Mouse (Mus musculus) limb, embryonic 13.5 days (tissue): ENCODE data around the gene Polr3gl. TPM values are rescaled to one million over a fixed set of nuclear protein-coding genes. Genes with fewer than 3 reads are reported as not detected.

ENCODE experiments used
- polyA plus RNA-seq: library from polyadenylated mRNA; unstranded; fragments of >200 nt; fragmentation: Nextera tagmentation; extraction: Ambion mirVana; gene quantifications from 2 replicates; pipeline ENCODE4 v1.2.1, GENCODE M21; 2015

The Polr3gl gene
- polyA plus RNA-seq, 1 experiment from 2014 or later = 48.8 TPM

Other genes with a start within 250 kb of the Polr3gl start
- gene BC107364, start 141.9 kb downstream of the Polr3gl start, polyA plus RNA-seq = not detected in 2 replicates
- gene Hfe2, start 69.0 kb downstream of the Polr3gl start, polyA plus RNA-seq = 10.3 and 10.6 TPM in 2 replicates
- 103 and 105 TPM in 2 replicates for gene Txnip, start 36.2 kb downstream of the Polr3gl start, polyA plus RNA-seq
- 1.3 and 1.5 TPM in 2 replicates for gene Gm16253, start 17.2 kb downstream of the Polr3gl start, polyA plus RNA-seq
- 3.0 and 3.1 TPM in 2 replicates for gene Ankrd34a, start 2.5 kb upstream of the Polr3gl start, polyA plus RNA-seq
- gene Lix1l, start 7.0 kb upstream of the Polr3gl start, polyA plus RNA-seq = 8.4 and 8.7 TPM in 2 replicates
- gene Rbm8a, start 35.8 kb upstream of the Polr3gl start, polyA plus RNA-seq = 156 and 157 TPM in 2 replicates
- 61.8 and 63.3 TPM in 2 replicates for gene Pex11b, start 41.2 kb upstream of the Polr3gl start, polyA plus RNA-seq
- gene Gm42957, start 41.3 kb upstream of the Polr3gl start, polyA plus RNA-seq = 0.23 TPM in 2 replicates
- 2.1 and 3.1 TPM in 2 replicates for gene Itga10, start 51.4 kb upstream of the Polr3gl start, polyA plus RNA-seq
- gene Ankrd35, start 76.0 kb upstream of the Polr3gl start, polyA plus RNA-seq = 0.87 and 1.2 TPM in 2 replicates
- gene Pias3, start 102.2 kb upstream of the Polr3gl start, polyA plus RNA-seq = 77.7 and 83.3 TPM in 2 replicates
- gene Nudt17, start 114.4 kb upstream of the Polr3gl start, polyA plus RNA-seq = 13.8 TPM in 2 replicates
- 33.5 and 36.4 TPM in 2 replicates for gene Polr3c, start 133.4 kb upstream of the Polr3gl start, polyA plus RNA-seq
- gene Rnf115, start 133.5 kb upstream of the Polr3gl start, polyA plus RNA-seq = 53.0 and 53.1 TPM in 2 replicates
- gene Pdzk1, start 235.1 kb upstream of the Polr3gl start, polyA plus RNA-seq = not detected in 2 replicates
- 0.15 and 0.27 TPM in 2 replicates for gene Cd160, start 235.2 kb upstream of the Polr3gl start, polyA plus RNA-seq